Mouse (Mus musculus) stomach, adult 2 months (tissue): Measurements from ENCODE around the gene Dirc2. TPM values are rescaled to one million over a fixed set of nuclear protein-coding genes. Genes with fewer than 3 reads are reported as not detected.

Source experiments
- polyA plus RNA-seq: library from polyadenylated mRNA; depleted of rRNA; stranded (reverse); fragments of >200 nt; gene quantifications from 2 replicates; pipeline ENCODE4 v1.2.3, GENCODE M21; 2012; rRNA removed

Gene Dirc2
- polyA plus RNA-seq: 5.8 and 7.4 TPM in 2 replicates

GRCm38 (mm10) chr16:35768785-35769642 lies at the start of gene Dirc2:
Dirc2 (minus strand) TSS chr16:35769356.

GRCm38 (mm10) chr16:35769878-35770657 lies 912 bp upstream of the Dirc2 start, which contains the start of gene Hspbap1:
Hspbap1 (plus strand) TSS chr16:35770375.

Other genes starting within 250 kb of the Dirc2 start
- gene Sema5b, start 228.2 kb downstream of the Dirc2 start, polyA plus RNA-seq: 0.49 and 0.68 TPM in 2 replicates
- gene Hspbap1, start 1.0 kb upstream of the Dirc2 start, polyA plus RNA-seq: 0.86 and 1.5 TPM in 2 replicates
- gene Parp14, start 102.2 kb upstream of the Dirc2 start, polyA plus RNA-seq: 0.60 and 0.78 TPM in 2 replicates
- 0.77 and 1.0 TPM in 2 replicates for gene Parp9, start 169.1 kb upstream of the Dirc2 start, polyA plus RNA-seq
- 1.2 and 1.7 TPM in 2 replicates for gene Dtx3l, start 169.8 kb upstream of the Dirc2 start, polyA plus RNA-seq
- gene Kpna1, start 209.4 kb upstream of the Dirc2 start, polyA plus RNA-seq: 1.2 and 1.5 TPM in 2 replicates